Mouse (Mus musculus) E14TG2a.4 (cell line): ENCODE results near the gene Oas2.

Source experiments
- CTCF ChIP-seq: conservative IDR thresholded peaks from 2 replicates; pipeline ENCODE4 v1.5.1; 2014; ENCODE audit warnings: low read length
- NANOG ChIP-seq: IDR thresholded peaks from 2 replicates; pipeline ENCODE4 v1.6.1; 2014; ENCODE audit warnings: borderline replicate concordance, low read length, mixed read lengths

GRCm38 (mm10) chr5:120702421-120702820 is 47.2 kb downstream of the Oas2 start:
- no peak for TF ChIP-seq CTCF
- TF ChIP-seq NANOG: no peak
